Mouse (Mus musculus): ENCODE measurements around the gene Gm32687.
"Not testable (repeated sequence)": the region's sequence is repeated elsewhere in the genome, so short reads cannot be mapped to it uniquely, and the experiment has no call there.

Gene Gm32687

GRCm38 (mm10) chr10:81863409-81864407 is at the start of gene Gm32687:
Gm32687 (plus strand) TSS chr10:81863934.
- DNase-seq: peak; percentile 10

DNA sequence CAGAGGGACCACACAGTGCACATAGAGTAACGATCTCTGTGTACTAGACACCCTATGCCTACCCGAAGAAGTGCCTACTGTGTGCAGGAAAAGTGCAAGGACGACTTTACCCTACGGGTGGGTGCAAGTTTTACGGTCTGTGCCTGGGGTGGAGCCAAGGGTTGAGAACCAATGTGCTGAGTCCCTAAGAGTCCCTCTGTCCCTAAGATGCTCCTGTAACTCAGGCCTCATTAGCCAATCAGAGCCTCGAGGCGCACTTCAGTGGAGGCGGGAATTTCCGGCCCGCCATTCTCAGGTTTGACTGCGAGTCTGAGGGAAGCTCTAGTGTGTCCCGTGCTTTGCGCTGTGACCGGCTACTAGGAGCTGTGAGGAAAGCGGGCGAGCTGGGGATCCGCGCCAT is 17.5 kb upstream of the Gm32687 start:
- not testable (repeated sequence) for DNase-seq

DNA sequence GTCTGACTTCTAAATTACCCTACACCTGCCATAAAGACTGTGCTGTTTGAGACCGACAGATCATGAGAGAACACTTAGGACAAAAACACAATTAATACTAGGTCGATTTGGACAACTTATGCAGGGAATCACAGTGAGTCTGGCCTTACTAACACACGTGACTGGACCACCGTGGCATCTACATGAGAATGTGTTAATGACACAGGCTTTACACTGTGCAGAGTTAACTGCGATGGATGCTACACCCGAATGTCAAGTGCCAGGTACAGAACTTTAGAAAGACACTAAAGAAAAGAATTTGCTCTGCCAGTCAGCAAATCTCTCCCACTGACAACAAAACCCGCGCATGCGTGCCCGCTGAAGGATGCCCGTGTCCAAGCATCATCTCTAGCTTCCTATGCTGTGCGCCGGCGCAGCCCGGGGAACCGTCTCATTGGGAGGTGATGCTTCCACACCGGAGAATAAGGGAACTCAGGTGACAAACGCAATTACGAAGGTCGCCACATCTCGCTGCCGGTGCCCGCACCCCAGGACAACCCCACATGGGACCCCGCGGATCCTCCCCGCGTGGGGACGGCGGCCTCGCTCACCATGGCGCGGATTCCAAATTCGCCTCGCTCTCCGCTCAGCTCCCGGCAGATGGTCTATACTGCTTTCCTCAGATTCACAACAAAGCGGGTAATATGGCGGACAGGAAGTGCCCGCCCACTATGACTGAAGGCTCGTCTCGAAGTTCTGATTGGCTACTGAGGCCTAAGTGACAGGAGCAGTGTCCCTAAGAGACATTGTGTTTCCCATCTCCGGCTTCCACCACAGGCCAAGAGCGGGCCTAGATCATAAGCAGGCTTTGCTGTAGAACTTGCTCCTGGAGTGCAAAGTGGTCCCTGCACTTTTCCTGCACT is 66.4 kb downstream of the Gm32687 start, which contains the start of gene Zfp781:
Gene Zfp781, minus strand, starts transcription at position 639 of the 902 bp plus-strand sequence.
- not testable (repeated sequence) for DNase-seq

Data from cerebellum, adult 11-12 months (tissue).